Mouse (Mus musculus) cerebellum, postnatal 36 days (tissue): ENCODE measurements at regions not wholly inside any gene's neighbourhood (a gene's known extent, or its start where the extent isn't known, plus 50 kb on each side); places are given as distances from the start of the nearest gene placed in this dataset.

Experiments used
- DNase-seq, 2 experiments: peaks; one replicate each; pipeline ENCODE4 v3.0.0; 2021 to 2022; ENCODE audit warnings: mixed read lengths in 2 of 2

- DNase-seq = no peak
Observed at GRCm38 (mm10) chr12:26143411-26143810, 271.6 kb downstream of the Rnf144a start.

- no peak for DNase-seq
Observed at GRCm38 (mm10) chr12:26130811-26131210, 284.2 kb downstream of the Rnf144a start.

- no peak for DNase-seq
Observed at GRCm38 (mm10) chr12:26130011-26130410, 285.0 kb downstream of the Rnf144a start.

- no peak for DNase-seq
Observed at GRCm38 (mm10) chr12:26129511-26129910, 285.5 kb downstream of the Rnf144a start.

- DNase-seq = no peak
Observed at GRCm38 (mm10) chr12:26128851-26129250, 286.2 kb downstream of the Rnf144a start.

GRCm38 (mm10) chr12:26126260-26126659 is 288.8 kb downstream of the Rnf144a start:
- DNase-seq = no peak

- no peak for DNase-seq
Observed at GRCm38 (mm10) chr12:26124211-26124610, 290.8 kb downstream of the Rnf144a start.

GRCm38 (mm10) chr12:26115339-26115912 is 299.6 kb downstream of the Rnf144a start:
- DNase-seq = peak in 1 of 2 experiments; percentile 35

- DNase-seq = peak; percentile 90 to 91
Observed at GRCm38 (mm10) chr12:26112166-26113019, 302.7 kb downstream of the Rnf144a start.

- peak; percentile 40 to 49 for DNase-seq
Observed at GRCm38 (mm10) chr12:26109866-26110265, 305.2 kb downstream of the Rnf144a start.

- peak; percentile 49 to 58 for DNase-seq
Observed at GRCm38 (mm10) chr12:26104372-26104771, 310.7 kb downstream of the Rnf144a start.

GRCm38 (mm10) chr12:26102384-26102783 is 312.7 kb downstream of the Rnf144a start:
- DNase-seq = no peak

GRCm38 (mm10) chr12:26100140-26100539 is 314.9 kb downstream of the Rnf144a start:
- DNase-seq = peak; percentile 71 to 74

- DNase-seq = no peak
Observed at GRCm38 (mm10) chr12:26099176-26099575, 315.9 kb downstream of the Rnf144a start.

- DNase-seq = no peak
Observed at GRCm38 (mm10) chr12:26092311-26092710, 322.7 kb downstream of the Rnf144a start.

GRCm38 (mm10) chr12:26091865-26092264 is 323.2 kb downstream of the Rnf144a start:
- no peak for DNase-seq

GRCm38 (mm10) chr12:26088389-26088788 is 326.7 kb downstream of the Rnf144a start:
- DNase-seq = no peak

- DNase-seq = no peak
Observed at GRCm38 (mm10) chr12:26086923-26087322, 328.1 kb downstream of the Rnf144a start.

GRCm38 (mm10) chr12:26086414-26086813 is 328.6 kb downstream of the Rnf144a start:
- DNase-seq = no peak

GRCm38 (mm10) chr12:26079061-26079625 is 335.9 kb downstream of the Rnf144a start:
- no peak for DNase-seq

- DNase-seq = no peak
Observed at GRCm38 (mm10) chr12:26075638-26076254, 339.3 kb downstream of the Rnf144a start.

- peak in 1 of 2 experiments; percentile 45 for DNase-seq
Observed at GRCm38 (mm10) chr12:26072180-26072579, 342.9 kb downstream of the Rnf144a start.

- peak; percentile 69 to 83 for DNase-seq
Observed at GRCm38 (mm10) chr12:26071610-26072009, 343.4 kb downstream of the Rnf144a start.

GRCm38 (mm10) chr12:26068685-26069008 is 346.4 kb downstream of the Rnf144a start:
- no peak for DNase-seq
